Mouse (Mus musculus): ENCODE results near the gene Fam169a. TPM values are rescaled to one million over a fixed set of nuclear protein-coding genes. Genes with fewer than 3 reads are reported as not detected.

The Fam169a gene
- polyA plus RNA-seq, 1 experiment, result 1.4 TPM

DNA sequence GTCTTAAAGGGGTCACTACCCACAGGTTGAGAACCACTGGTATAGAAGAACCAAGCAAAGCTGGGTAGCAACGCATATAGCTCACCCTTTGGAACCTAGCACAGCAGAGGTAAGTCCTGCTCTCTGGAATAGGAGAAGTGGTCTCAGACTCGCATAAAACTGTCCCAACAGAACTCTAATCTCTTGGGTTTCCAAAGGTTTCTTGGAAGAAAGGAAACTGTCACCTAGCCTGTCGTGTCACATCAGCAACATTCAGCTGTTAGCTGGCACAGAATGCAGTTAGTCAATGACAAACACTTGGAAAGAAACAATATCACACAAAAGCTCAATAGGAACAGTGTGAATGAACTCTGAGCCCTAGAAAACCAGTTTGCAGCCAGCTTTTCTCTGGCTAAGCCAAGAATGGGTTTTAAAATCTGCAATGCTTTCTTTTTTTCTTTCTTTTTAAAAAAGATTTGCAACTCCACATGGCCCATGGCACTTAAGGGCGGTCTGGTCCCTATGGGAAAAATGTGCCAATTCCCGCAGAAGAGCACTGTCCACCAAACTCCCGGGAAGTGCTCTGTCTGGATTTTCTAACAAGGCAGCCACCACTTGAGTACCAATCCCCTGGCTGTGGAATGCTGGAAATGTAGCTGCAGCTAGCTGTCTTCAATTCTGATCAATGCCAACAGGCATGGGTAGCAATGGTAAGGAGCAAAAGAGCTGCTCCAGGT lies 113.2 kb downstream of the Fam169a start:
- WGBS, result 86% methylated on average over 6 of the region's 6 CpGs
- H3K27ac ChIP-seq (ENCODE audit: control insufficient read depth, insufficient read depth, low read depth, low read length, poor library complexity), result no peak overlapping the region
- no peak for TF ChIP-seq POLR2A (IDR thresholded peaks at IDR 0.05; ENCODE audit: borderline replicate concordance, control insufficient read depth, low read depth, low read length)
- no peak for TF ChIP-seq CTCF (IDR thresholded peaks at IDR 0.05; ENCODE audit: control insufficient read depth, insufficient read depth, low read length)
- no peaks in the 10 kb centered on the region for H3K4me1 ChIP-seq (ENCODE audit: control insufficient read depth, insufficient read depth, low read length)
- H3K4me3 ChIP-seq (replicated peaks; ENCODE audit: control insufficient read depth, low read depth, low read length), result no peak overlapping the region

Other genes with a start within 250 kb of the Fam169a start
- gene Gcnt4, start 142.6 kb upstream of the Fam169a start, polyA plus RNA-seq (2011; ENCODE audit: insufficient read depth, insufficient read length, low replicate concordance, missing spikeins), result 0.30 TPM in 1 of 2 replicates, not detected in the other
- gene 1700029F12Rik, start 32.9 kb upstream of the Fam169a start, polyA plus RNA-seq (2011; ENCODE audit: insufficient read depth, insufficient read length, low replicate concordance, missing spikeins), result not detected in 2 replicates
- gene Gm6169, start 32.0 kb downstream of the Fam169a start, polyA plus RNA-seq (2011; ENCODE audit: insufficient read depth, insufficient read length, low replicate concordance, missing spikeins), result 60.8 and 160 TPM in 2 replicates
- 9.1 and 15.5 TPM in 2 replicates for gene Gfm2, start 70.7 kb downstream of the Fam169a start, polyA plus RNA-seq (2011; ENCODE audit: insufficient read depth, insufficient read length, low replicate concordance, missing spikeins)
- gene Nsa2, start 70.7 kb downstream of the Fam169a start, polyA plus RNA-seq (2011; ENCODE audit: insufficient read depth, insufficient read length, low replicate concordance, missing spikeins), result 76.1 and 142 TPM in 2 replicates
- 16.7 and 35.7 TPM in 2 replicates for gene Hexb, start 131.1 kb downstream of the Fam169a start, polyA plus RNA-seq (2011; ENCODE audit: insufficient read depth, insufficient read length, low replicate concordance, missing spikeins)
- 0.54 and 6.5 TPM in 2 replicates for gene Enc1, start 173.8 kb downstream of the Fam169a start, polyA plus RNA-seq (2011; ENCODE audit: insufficient read depth, insufficient read length, low replicate concordance, missing spikeins)

All from bone marrow, adult 2 months (tissue).